8 mouse cellular contexts compared by ENCODE assay signal in the genomic region with DNA sequence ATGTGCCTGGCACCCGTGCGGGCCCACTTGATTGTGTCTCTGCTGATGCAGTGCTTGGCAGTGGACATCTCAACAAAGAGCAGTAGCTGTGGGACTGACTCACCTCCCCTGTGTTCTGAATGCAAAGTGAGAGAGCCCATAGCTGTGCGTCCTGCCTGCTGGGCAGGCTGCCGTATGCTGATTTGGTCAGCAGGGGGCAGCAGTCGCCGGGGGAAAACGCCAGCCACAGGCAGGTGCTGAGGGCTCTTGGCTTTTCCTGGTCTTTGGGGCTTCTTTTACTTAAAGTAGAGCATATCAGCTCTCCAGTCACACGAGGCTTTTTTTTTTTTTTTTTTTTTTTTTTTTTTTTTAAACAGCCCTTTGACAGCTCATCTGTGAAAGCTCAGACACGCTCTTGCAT. TPM values are rescaled to one million over a fixed set of nuclear protein-coding genes. Genes with fewer than 3 reads are reported as not detected.
A peak's percentile ranks its signal among the peaks of the same experiment; 100 is the strongest.
DNase-seq lines count a peak whose midpoint lies in the region; TF ChIP-seq lines count a peak whose summit lies in the region.

No protein-coding gene starts in this region.

- TF ChIP-seq POLR2A in heart, adult 2 months (IDR thresholded peaks at IDR 0.05; ENCODE audit: insufficient read depth, low read depth, low read length), result no peak

- no peaks in the 10 kb centered on the region for H3K79me2 ChIP-seq in heart, adult 2 months (replicated peaks; ENCODE audit: control insufficient read depth, insufficient read depth, low read length)

- peak; percentile 37 to 73 for DNase-seq in urinary bladder, adult 18-20 months (ENCODE audit: low spot score in 2 of 2)
- DNase-seq in urinary bladder, postnatal 10 days (ENCODE audit: low spot score), result no peak
- peak; percentile 94 to 95 for DNase-seq in cerebellum, postnatal 10 days
- peak; percentile 71 to 85 for DNase-seq in heart, adult 2 months
- DNase-seq in layer of hippocampus, adult 9-10 months (ENCODE audit: low spot score), result peak; percentile 41
- DNase-seq in right cerebral cortex, adult 18-20 months, result peak; percentile 86
- peak; percentile 74 for DNase-seq in urinary bladder, postnatal 14 days (ENCODE audit: low spot score)

- H3K36me3 ChIP-seq in heart, adult 2 months (ENCODE audit: control insufficient read depth, insufficient read depth, low read length), result no peaks in the 10 kb centered on the region
- H3K36me3 ChIP-seq in megakaryocyte, embryonic 14.5 days (replicated peaks; ENCODE audit: low read length), result no peaks in the 10 kb centered on the region

- no peaks in the 10 kb centered on the region for H3K9me3 ChIP-seq in megakaryocyte, embryonic 14.5 days

- H3K9ac ChIP-seq in heart, adult 2 months (ENCODE audit: low read depth, low read length), result no peak overlapping the region

- 6% methylated on average over 9 of the region's 9 CpGs for WGBS in heart, adult 2 months

- peak; percentile 28; the same call in 1 of the 2 replicates for TF ChIP-seq EP300 in heart, adult 2 months (IDR thresholded peaks at IDR 0.05; ENCODE audit: insufficient read depth, low read depth, low read length)

- intact Hi-C loops in heart, adult 2 months (cut with DNase I), result loop anchor here (2.0 to 5.0 kb wide), 4 partner anchors 59 to 339 kb away; no protein-coding TSS in a partner anchor

- no peaks in the 10 kb centered on the region for H3K27me3 ChIP-seq in heart, adult 2 months (ENCODE audit: control insufficient read depth, insufficient read depth, low read length)
- peaks cover 7% of the 10 kb centered on the region for H3K27me3 ChIP-seq in megakaryocyte, embryonic 14.5 days (replicated peaks)

- peaks cover 3% of the 10 kb centered on the region for H3K4me1 ChIP-seq in heart, adult 2 months (ENCODE audit: control insufficient read depth, insufficient read depth, low read length)
- peaks cover 93% of the 10 kb centered on the region for H3K4me1 ChIP-seq in megakaryocyte, embryonic 14.5 days

- no peak overlapping the region for H3K4me3 ChIP-seq in heart, adult 2 months
- H3K4me3 ChIP-seq in megakaryocyte, embryonic 14.5 days (replicated peaks), result peak overlapping the region; percentile 83

- no peak overlapping the region for H3K27ac ChIP-seq in heart, adult 2 months

- TF ChIP-seq CTCF in heart, adult 2 months (IDR thresholded peaks at IDR 0.05), result peak; percentile 96

RNA-seq across cellular contexts. Expression of a gene that starts 4.5 kb away (rescaled TPM):
- 10 to 100 TPM in 1 of 2 experiments, 1 to 10 TPM in 1; 9.3 to 10.0 TPM for total RNA-seq in heart, adult 2 months (2021)
- 22.6 and 22.8 TPM in 2 replicates for polyA plus RNA-seq in heart, adult 2 months (2012; rRNA removed)
- polyA plus RNA-seq in megakaryocyte, embryonic 14.5 days (2012; ENCODE audit: insufficient read depth, low replicate concordance), result 132 and 388 TPM in 2 replicates

RNA-seq across cellular contexts. Expression of a gene that starts 27.8 kb away (rescaled TPM):
- under 1 TPM; 0.44 to 0.77 TPM for total RNA-seq in heart, adult 2 months (2021)
- polyA plus RNA-seq in heart, adult 2 months (2012; rRNA removed), result 0.37 and 0.56 TPM in 2 replicates
- polyA plus RNA-seq in megakaryocyte, embryonic 14.5 days (2012; ENCODE audit: insufficient read depth, low replicate concordance), result not detected in 2 replicates

RNA-seq across cellular contexts. Expression of a gene that starts 58.6 kb away (rescaled TPM):
- total RNA-seq in heart, adult 2 months (2021), result not detected
- 0.03 TPM in 1 of 2 replicates, not detected in the other for polyA plus RNA-seq in heart, adult 2 months (2012; rRNA removed)
- polyA plus RNA-seq in megakaryocyte, embryonic 14.5 days (2012; ENCODE audit: insufficient read depth, low replicate concordance), result not detected in 2 replicates
